Mouse (Mus musculus) liver, adult 2 months (tissue): ENCODE measurements around the gene Mettl2.

Experiments used
- CTCF ChIP-seq: fragments of 200-500 bp; IDR thresholded peaks from 2 replicates; pipeline ENCODE4 v1.5.1; 2011; ENCODE audit warnings: low read depth, low read length, control low read depth
- POLR2A ChIP-seq: fragments of 200-500 bp; IDR thresholded peaks from 2 replicates; pipeline ENCODE4 v1.6.1; 2011; ENCODE audit warnings: low read length, control low read depth; ENCODE audit not compliant: insufficient read depth; ENCODE audit errors: extremely low read depth

GRCm38 (mm10) chr11:105141115-105141514 lies 14.9 kb downstream of the Mettl2 start:
- no peak for TF ChIP-seq CTCF
- TF ChIP-seq POLR2A = no peak
